Mouse (Mus musculus) layer of hippocampus, adult 2 months (tissue): ENCODE results near the gene Rcc2. TPM values are rescaled to one million over a fixed set of nuclear protein-coding genes. Genes with fewer than 3 reads are reported as not detected.

ENCODE experiments used
- DNase-seq, 2 experiments: peaks; one replicate each; pipeline ENCODE4 v3.0.0; 2022; ENCODE audit warnings: low spot score in 2 of 2
- H3K27ac ChIP-seq: fragments of 200-600 bp; 2 replicates; pipeline ENCODE4 v1.8.1; 2022
- H3K4me3 ChIP-seq: fragments of 200-600 bp; 2 replicates; pipeline ENCODE4 v1.8.1; 2022; ENCODE audit warnings: mild to moderate bottlenecking
- CTCF ChIP-seq: fragments of 200-600 bp; conservative IDR thresholded peaks from 2 replicates; pipeline ENCODE4 v1.8.1; 2022; ENCODE audit warnings: antibody characterized with exemption, mild to moderate bottlenecking, moderate library complexity
- total RNA-seq, 2 experiments: library from RNA; stranded (reverse); gene quantifications; 2 replicates each; pipeline ENCODE4 v1.2.3; 2021

Gene Rcc2
- total RNA-seq, 2 experiments from 2014 or later: 93.0 to 93.5 TPM

GRCm38 (mm10) chr4:140691481-140691880 is 8.9 kb upstream of the Rcc2 start:
- DNase-seq: no peak
- H3K4me3 ChIP-seq: no peak overlapping the region
- no peak for TF ChIP-seq CTCF
- H3K27ac ChIP-seq: no peak overlapping the region

GRCm38 (mm10) chr4:140693513-140693912 is 6.8 kb upstream of the Rcc2 start:
- TF ChIP-seq CTCF: no peak
- no peak overlapping the region for H3K27ac ChIP-seq
- H3K4me3 ChIP-seq: no peak overlapping the region
- no peak for DNase-seq

- Histone ChIP-seq H3K4me3 (no peak overlapping the region), H3K27ac (no peak overlapping the region)
- no peak for DNase-seq
- no peak for TF ChIP-seq CTCF
Measured at GRCm38 (mm10) chr4:140694551-140695060, 5.7 kb upstream of the Rcc2 start.

DNA sequence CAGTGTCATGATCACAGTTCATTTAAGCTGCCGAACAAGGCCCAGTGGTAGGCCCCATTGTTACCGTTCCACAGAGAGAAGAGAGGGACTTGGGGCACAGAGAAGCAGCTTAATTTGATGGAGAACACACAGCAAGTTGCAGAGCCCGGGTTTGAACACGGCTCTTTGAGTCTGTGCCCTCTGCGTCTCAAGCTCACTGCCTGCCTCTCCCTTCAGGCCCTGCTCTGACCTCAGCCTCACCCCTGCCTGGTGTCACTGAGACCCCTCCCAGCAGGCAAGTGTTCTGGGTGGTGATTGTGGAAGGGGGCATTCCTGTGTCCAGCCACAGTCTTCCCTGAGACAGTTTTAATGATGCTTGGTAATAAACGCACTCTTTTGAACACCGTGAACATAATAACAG is 5.2 kb upstream of the Rcc2 start:
- TF ChIP-seq CTCF: no peak
- no peak for DNase-seq
- no peak overlapping the region for H3K4me3 ChIP-seq
- no peak overlapping the region for H3K27ac ChIP-seq

DNA sequence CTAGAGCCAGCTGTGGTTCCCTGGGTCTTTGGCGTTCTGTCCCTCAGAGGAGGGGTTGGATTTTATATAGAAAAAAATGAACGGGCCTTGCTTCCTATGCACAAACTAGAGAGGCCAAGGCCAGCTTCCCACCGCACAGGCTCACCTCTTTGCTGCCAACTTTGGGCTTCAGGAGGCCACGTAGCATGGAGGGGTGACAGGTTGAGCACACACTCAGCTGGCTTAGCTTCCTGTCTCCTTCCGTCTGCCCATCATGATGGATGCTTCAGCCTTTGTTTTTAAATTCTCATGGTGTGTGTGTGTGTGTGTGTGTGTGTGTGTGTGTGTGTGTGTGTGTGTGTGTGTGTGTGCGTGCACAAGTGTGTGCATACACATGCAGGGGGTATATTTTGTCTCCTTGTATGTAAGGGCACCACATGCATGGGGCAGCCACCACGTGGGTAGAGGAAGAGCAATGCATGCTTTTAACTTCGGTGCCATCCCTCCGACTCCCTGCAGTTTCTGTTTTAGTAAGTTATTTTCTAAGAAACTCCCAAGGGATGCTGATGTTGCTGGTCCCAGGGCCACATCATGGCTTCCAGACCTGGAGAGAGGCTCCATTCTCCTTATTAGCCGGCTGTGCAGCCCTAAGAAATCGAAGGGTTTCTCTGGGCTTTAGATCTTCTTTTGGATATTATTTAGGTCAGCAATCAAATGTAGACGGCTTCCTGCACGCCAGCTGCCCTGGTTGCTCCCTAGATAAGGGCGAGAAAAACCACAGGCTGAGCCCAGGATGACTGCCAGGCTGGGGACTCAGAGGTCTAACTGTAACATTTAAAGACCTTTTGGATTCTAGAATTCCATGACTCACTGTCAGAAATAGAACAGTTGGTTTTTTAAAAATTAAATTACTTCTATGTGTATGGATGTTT is 4.4 kb upstream of the Rcc2 start:
- no peak for TF ChIP-seq CTCF
- DNase-seq: no peak
- H3K27ac ChIP-seq: no peak overlapping the region
- no peak overlapping the region for H3K4me3 ChIP-seq

GRCm38 (mm10) chr4:140699441-140700127 is 757 bp upstream of the Rcc2 start:
- Histone ChIP-seq H3K27ac (peak overlapping the region; percentile 94), H3K4me3 (peak overlapping the region; percentile 35)
- no peak for TF ChIP-seq CTCF

GRCm38 (mm10) chr4:140701049-140701715 is 841 bp downstream of the Rcc2 start:
- H3K4me3 ChIP-seq: peak overlapping the region; percentile 58
- peak in 1 of 2 experiments; percentile 79 for DNase-seq
- peak; percentile 50 for TF ChIP-seq CTCF
- peak overlapping the region; percentile 94 for H3K27ac ChIP-seq

More at GRCm38 (mm10) chr4:140699441-140700127, 757 bp upstream of the Rcc2 start:
- peak; percentile 66 to 83 for DNase-seq

- peak in 1 of 2 experiments; percentile 43 for DNase-seq
Measured at GRCm38 (mm10) chr4:140701716-140702561, 1.6 kb downstream of the Rcc2 start.

GRCm38 (mm10) chr4:140702611-140703327 is 2.4 kb downstream of the Rcc2 start:
- no peak for TF ChIP-seq CTCF

More at GRCm38 (mm10) chr4:140701716-140702561, 1.6 kb downstream of the Rcc2 start:
- peak overlapping the region; percentile 53 for H3K4me3 ChIP-seq
- no peak for TF ChIP-seq CTCF
- H3K27ac ChIP-seq: peak overlapping the region; percentile 94

DNA sequence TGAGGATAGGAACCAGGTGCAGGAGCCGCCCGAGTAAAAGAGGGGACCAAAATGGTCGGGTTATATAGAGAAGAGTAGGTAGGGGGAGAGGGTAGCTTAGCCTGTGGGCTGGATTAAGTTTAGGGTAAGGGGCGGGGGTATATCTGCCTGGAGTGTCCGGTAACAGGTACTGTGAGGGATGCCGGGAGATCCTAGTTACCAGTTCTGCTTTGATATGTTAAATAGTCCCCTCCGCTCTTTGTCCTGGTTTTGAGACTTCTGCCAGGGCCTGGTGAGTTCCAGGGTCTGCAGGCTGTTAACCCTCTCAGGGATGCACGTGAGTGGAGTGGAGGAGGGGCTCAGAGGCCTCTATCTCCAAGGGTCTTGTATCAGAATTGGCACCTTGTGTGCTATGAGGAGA is 3.3 kb downstream of the Rcc2 start:
- no peak for DNase-seq
- TF ChIP-seq CTCF: no peak
- peak overlapping the region; percentile 53 for H3K4me3 ChIP-seq
- no peak overlapping the region; the same call in 1 of the 2 replicates for H3K27ac ChIP-seq

More at GRCm38 (mm10) chr4:140702611-140703327, 2.4 kb downstream of the Rcc2 start:
- DNase-seq: peak in 1 of 2 experiments; percentile 81
- H3K27ac ChIP-seq: peak overlapping the region; percentile 94
- H3K4me3 ChIP-seq: peak overlapping the region; percentile 53

DNA sequence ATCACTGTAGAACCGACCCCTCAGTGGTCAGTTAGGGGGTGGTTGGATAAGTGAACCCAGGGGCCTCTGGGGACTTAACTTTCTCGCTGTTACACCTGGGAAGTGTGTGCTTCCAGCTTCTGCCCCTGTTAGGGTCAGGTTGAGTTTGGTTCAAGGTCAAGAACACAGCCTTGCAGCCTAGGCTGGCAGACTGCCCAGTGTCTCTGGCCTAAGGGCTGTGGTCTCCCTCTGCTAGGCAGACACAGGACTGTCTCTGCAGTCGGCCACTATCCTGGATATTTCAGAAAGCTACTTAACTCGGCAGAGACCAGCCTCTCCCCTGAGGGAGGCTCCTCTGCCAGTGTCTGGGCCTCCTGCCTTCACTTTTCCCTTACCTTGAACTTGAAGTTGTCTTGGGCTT is 3.8 kb downstream of the Rcc2 start:
- H3K27ac ChIP-seq: no peak overlapping the region; the same call in 1 of the 2 replicates
- no peak overlapping the region for H3K4me3 ChIP-seq
- TF ChIP-seq CTCF: no peak
- DNase-seq: no peak
